Mouse (Mus musculus): ENCODE measurements around the gene Yipf4. TPM values are rescaled to one million over a fixed set of nuclear protein-coding genes. Genes with fewer than 3 reads are reported as not detected.
A peak's percentile ranks its signal among the peaks of the same experiment; 100 is the strongest.

Yipf4 gene
- 106 and 112 TPM in 2 replicates for polyA plus RNA-seq (2015; fragmentation: Nextera tagmentation; extraction: Ambion mirVana)

DNA sequence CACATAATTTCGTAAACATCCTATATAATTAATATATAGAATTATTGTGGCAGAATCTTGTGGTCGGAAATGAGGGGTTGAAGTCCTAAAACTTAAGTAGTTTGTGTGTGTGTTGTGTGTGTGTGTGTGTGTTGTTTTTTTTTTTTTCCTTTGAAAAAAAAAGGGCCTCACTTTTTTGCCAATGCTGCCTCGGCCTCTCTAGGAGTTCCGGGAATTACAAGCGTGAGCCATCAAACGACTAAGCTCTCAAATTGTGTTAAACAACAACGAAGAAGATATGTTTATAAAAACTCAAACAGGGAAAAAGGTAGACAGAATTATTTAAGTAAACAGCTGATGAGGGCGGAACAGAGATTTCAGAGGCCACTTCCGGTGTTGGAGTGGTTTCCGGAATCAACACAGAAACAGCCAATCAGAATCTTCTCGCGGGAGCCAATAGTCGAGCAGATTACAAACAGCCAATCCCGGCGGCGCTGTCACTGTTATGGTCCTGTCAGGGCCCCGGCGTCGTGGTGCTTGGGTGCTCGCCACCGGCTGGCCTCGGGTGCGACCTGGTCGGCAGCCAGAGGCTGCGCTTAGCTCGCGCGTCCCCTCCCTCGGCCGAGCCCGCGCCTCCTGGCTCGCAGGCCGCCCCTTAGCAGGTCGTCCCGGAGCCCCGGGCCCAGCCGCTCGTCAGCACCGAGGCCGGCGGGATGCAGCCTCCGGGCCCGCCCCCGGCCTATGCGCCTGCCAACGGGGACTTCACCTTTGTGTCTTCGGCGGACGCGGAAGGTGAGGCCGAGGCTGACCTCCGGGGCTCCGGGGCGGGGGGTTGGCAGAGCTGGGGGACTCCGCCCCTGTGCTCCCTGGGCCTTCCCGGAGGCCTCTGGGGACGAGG is at the start of gene Yipf4:
TSS of gene Yipf4 (plus strand) at position 470 of the 877 bp plus-strand sequence.
- Histone ChIP-seq H3K9me3 (ENCODE audit: low read length) (no peaks in the 10 kb centered on the region), H3K27me3 (replicated peaks; ENCODE audit: insufficient read depth, low read length) (no peaks in the 10 kb centered on the region), H3K4me2 (replicated peaks; ENCODE audit: low read depth, low read length) (peak within 1 kb of the TSS; percentile 57), H3K4me1 (ENCODE audit: insufficient read depth, low read depth, low read length) (no peaks in the 10 kb centered on the region; the same call in 1 of the 2 replicates), H3K4me3 (ENCODE audit: low read depth, low read length) (peak within 1 kb of the TSS; percentile 75), H3K9ac (replicated peaks; ENCODE audit: low read depth) (peak within 1 kb of the TSS; percentile 84), H3K27ac (ENCODE audit: low read length) (peak within 1 kb of the TSS; percentile 95), H3K36me3 (ENCODE audit: insufficient read depth, low read length) (0 out of 2 replicates have a peak, but pooled peaks cover 3% of the 10 kb centered on the region)
- DNase-seq (ENCODE audit: low spot score) (peak; percentile 97), ATAC-seq (peak; percentile 99)
- WGBS = 6% methylated on average over 32 of the region's 58 CpGs
- no peak for TF ChIP-seq CTCF (IDR thresholded peaks at IDR 0.05)
- TF ChIP-seq EP300 (IDR thresholded peaks at IDR 0.05) = peak; percentile 61

DNA sequence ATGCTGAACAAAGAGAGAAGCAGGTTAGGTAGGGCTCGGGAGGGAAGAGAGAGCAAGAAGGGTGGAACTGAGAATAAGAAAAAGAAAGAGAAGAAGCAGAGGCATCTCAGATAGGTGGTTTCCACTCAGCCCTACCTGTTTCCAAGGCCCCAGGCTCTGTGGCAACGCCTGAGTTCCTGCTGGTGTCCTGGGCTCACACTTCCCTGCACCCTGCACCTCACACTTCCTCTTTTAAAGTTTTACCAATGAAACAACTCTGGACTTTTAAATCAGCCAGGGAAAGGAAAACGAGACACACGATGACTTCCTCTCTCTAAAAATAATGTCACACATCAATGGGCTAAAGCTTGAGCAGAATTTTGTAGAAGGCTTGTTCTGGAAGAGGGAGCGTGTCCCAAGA is 48.8 kb upstream of the Yipf4 start:
- no peak overlapping the region for H3K9ac ChIP-seq (replicated peaks; ENCODE audit: low read depth)
- no peak overlapping the region for H3K4me2 ChIP-seq (replicated peaks; ENCODE audit: low read depth, low read length)
- no peak for TF ChIP-seq CTCF (IDR thresholded peaks at IDR 0.05)
- TF ChIP-seq EP300 (IDR thresholded peaks at IDR 0.05) = no peak
- ATAC-seq (no peak), DNase-seq (ENCODE audit: low spot score) (peak; percentile 27)
- H3K27ac ChIP-seq (ENCODE audit: low read length) = no peak overlapping the region
- H3K9me3 ChIP-seq (ENCODE audit: low read length) = no peaks in the 10 kb centered on the region
- no peaks in the 10 kb centered on the region for H3K36me3 ChIP-seq (ENCODE audit: insufficient read depth, low read length)
- no peaks in the 10 kb centered on the region for H3K27me3 ChIP-seq (replicated peaks; ENCODE audit: insufficient read depth, low read length)
- H3K4me3 ChIP-seq (ENCODE audit: low read depth, low read length) = no peak overlapping the region
- no peaks in the 10 kb centered on the region for H3K4me1 ChIP-seq (ENCODE audit: insufficient read depth, low read depth, low read length)
- WGBS = 57% methylated on average over 5 of the region's 5 CpGs

DNA sequence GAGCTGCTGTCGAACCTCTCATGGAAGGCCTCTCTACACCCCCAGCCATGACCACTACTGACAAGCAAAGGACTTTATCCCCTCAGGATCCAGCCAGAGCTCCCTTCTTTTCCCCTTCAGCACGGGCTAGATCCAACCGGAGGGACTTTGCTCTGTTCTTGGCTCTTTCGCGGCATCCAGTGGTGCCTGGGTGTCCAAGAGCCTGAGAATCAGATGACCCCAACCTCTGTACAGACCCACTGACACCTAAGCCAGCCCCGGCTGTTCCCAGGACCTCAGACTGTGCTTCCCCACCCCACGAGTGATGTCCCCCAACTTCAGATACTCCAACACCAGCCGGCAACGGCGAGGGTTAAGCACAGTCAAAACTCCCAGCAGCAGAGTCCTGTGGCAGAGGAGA is 39.5 kb upstream of the Yipf4 start:
- DNase-seq (ENCODE audit: low spot score) = no peak
- H3K27me3 ChIP-seq (replicated peaks; ENCODE audit: insufficient read depth, low read length) = no peaks in the 10 kb centered on the region
- no peaks in the 10 kb centered on the region for H3K36me3 ChIP-seq (ENCODE audit: insufficient read depth, low read length)
- 88% methylated on average over 10 of the region's 10 CpGs for WGBS
- no peak overlapping the region for H3K4me3 ChIP-seq (ENCODE audit: low read depth, low read length)
- TF ChIP-seq CTCF (IDR thresholded peaks at IDR 0.05) (no peak), EP300 (IDR thresholded peaks at IDR 0.05) (no peak)
- H3K27ac ChIP-seq (ENCODE audit: low read length) = no peak overlapping the region
- H3K9ac ChIP-seq (replicated peaks; ENCODE audit: low read depth) = no peak overlapping the region
- H3K9me3 ChIP-seq (ENCODE audit: low read length) = no peaks in the 10 kb centered on the region
- H3K4me2 ChIP-seq (replicated peaks; ENCODE audit: low read depth, low read length) = no peak overlapping the region
- no peaks in the 10 kb centered on the region for H3K4me1 ChIP-seq (ENCODE audit: insufficient read depth, low read depth, low read length)
- ATAC-seq = no peak

DNA sequence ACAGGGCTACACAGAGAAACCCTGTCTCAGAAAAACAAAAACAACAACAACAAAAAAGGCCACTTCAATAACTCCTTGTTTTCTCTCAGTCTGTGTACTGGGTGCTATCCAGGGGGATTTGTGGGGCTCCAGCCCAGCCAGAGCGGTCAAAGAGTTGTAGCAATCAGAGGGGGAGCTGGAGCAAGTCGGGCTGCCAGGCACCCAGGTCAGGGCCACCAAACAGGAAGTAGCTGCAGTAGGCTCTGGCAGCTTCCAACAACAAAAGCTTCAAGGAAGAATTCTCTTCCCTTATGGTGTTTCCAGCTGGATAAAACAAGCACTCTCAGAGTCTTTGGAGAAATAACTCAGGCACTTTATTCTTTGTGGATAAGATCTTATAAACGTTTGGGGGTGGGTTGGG is 35.4 kb upstream of the Yipf4 start:
- H3K27me3 ChIP-seq (replicated peaks; ENCODE audit: insufficient read depth, low read length) = no peaks in the 10 kb centered on the region
- no peak overlapping the region for H3K9ac ChIP-seq (replicated peaks; ENCODE audit: low read depth)
- no peak for TF ChIP-seq CTCF (IDR thresholded peaks at IDR 0.05)
- TF ChIP-seq EP300 (IDR thresholded peaks at IDR 0.05) = no peak
- H3K9me3 ChIP-seq (ENCODE audit: low read length) = no peaks in the 10 kb centered on the region
- 58% methylated on average over 3 of the region's 3 CpGs for WGBS
- ATAC-seq = no peak
- H3K4me1 ChIP-seq (ENCODE audit: insufficient read depth, low read depth, low read length) = no peaks in the 10 kb centered on the region
- DNase-seq (ENCODE audit: low spot score) = no peak
- H3K4me2 ChIP-seq (replicated peaks; ENCODE audit: low read depth, low read length) = no peak overlapping the region
- no peaks in the 10 kb centered on the region for H3K36me3 ChIP-seq (ENCODE audit: insufficient read depth, low read length)
- H3K27ac ChIP-seq (ENCODE audit: low read length) = no peak overlapping the region
- H3K4me3 ChIP-seq (ENCODE audit: low read depth, low read length) = no peak overlapping the region

- TF ChIP-seq EP300 (IDR thresholded peaks at IDR 0.05) (no peak), CTCF (IDR thresholded peaks at IDR 0.05) (no peak)
- ATAC-seq = no peak
- no peak overlapping the region for H3K4me2 ChIP-seq (replicated peaks; ENCODE audit: low read depth, low read length)
These were observed 34.6 kb upstream of the Yipf4 start for GRCm38 (mm10) chr17:74454660-74455059.

DNA sequence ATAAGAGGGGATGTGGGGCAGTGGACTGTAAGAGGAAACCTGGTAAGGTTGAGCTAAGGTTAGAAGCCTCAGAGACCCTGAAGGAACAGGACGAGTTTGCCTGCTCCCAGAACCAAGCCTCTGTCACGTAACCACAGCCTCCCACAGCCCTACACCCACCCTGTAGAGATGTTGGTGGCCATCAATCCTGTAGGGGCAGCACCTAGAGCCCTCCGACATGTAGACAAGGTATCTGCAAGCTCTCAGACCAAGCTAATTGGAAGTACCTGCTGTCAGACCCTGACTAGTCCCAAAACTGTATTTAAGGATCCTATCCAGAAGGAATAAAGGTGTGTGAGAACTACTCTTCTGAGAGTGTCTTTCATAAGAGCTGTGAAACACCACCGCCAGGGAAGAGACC is 33.9 kb upstream of the Yipf4 start:
- no peak overlapping the region for H3K27ac ChIP-seq (ENCODE audit: low read length)
- TF ChIP-seq EP300 (IDR thresholded peaks at IDR 0.05) = no peak
- no peak for TF ChIP-seq CTCF (IDR thresholded peaks at IDR 0.05)
- no peaks in the 10 kb centered on the region for H3K27me3 ChIP-seq (replicated peaks; ENCODE audit: insufficient read depth, low read length)
- ATAC-seq = no peak
- H3K4me2 ChIP-seq (replicated peaks; ENCODE audit: low read depth, low read length) = no peak overlapping the region
- H3K9ac ChIP-seq (replicated peaks; ENCODE audit: low read depth) = no peak overlapping the region
- DNase-seq (ENCODE audit: low spot score) = no peak
- no peaks in the 10 kb centered on the region for H3K9me3 ChIP-seq (ENCODE audit: low read length)
- 86% methylated on average over 4 of the region's 4 CpGs for WGBS
- no peaks in the 10 kb centered on the region for H3K4me1 ChIP-seq (ENCODE audit: insufficient read depth, low read depth, low read length)
- no peak overlapping the region for H3K4me3 ChIP-seq (ENCODE audit: low read depth, low read length)
- H3K36me3 ChIP-seq (ENCODE audit: insufficient read depth, low read length) = no peaks in the 10 kb centered on the region

More at GRCm38 (mm10) chr17:74454660-74455059, 34.6 kb upstream of the Yipf4 start:
- 77% methylated on average over 1 of the region's 1 CpGs for WGBS
- Histone ChIP-seq H3K9ac (replicated peaks; ENCODE audit: low read depth) (no peak overlapping the region), H3K4me3 (ENCODE audit: low read depth, low read length) (no peak overlapping the region), H3K27me3 (replicated peaks; ENCODE audit: insufficient read depth, low read length) (no peaks in the 10 kb centered on the region), H3K4me1 (ENCODE audit: insufficient read depth, low read depth, low read length) (no peaks in the 10 kb centered on the region), H3K27ac (ENCODE audit: low read length) (no peak overlapping the region), H3K9me3 (ENCODE audit: low read length) (no peaks in the 10 kb centered on the region), H3K36me3 (ENCODE audit: insufficient read depth, low read length) (no peaks in the 10 kb centered on the region)
- DNase-seq (ENCODE audit: low spot score) = no peak
